Mouse (Mus musculus): Measurements from ENCODE around the gene Slc12a1.

Slc12a1 gene

DNA sequence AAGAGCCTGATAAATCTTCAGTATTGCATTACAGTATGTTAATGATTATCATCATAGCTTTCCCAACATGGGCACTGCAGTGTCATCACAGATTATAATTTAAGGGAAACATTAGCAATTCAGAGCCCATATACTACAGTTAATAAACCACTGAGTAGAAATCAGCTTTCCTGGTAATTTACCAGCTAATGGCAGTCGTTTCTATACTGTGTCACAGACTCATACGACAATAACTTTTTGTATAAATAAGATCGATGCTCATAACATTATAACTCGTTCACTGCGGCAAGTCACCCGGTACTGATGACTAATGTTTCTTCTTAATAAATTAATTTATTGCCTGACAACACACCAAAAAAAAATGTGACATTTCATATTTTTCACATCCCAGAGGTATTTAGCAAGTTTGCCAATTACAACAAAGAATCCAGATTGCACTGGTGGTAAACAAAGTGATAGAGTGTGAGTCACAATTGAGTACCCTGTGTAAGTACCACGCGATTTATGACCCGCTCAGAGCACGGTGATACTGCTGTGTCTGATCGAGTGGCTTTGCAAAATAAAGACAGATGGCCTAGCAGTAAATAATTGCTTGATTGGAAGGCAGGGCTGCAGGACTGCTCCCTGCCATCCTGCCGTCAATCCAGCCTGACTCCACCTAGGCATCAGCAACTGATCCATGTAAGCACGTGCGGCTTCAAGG is 56.7 kb downstream of the Slc12a1 start:
- DNase-seq (ENCODE audit: low spot score in 2 of 2), result no peak

DNA sequence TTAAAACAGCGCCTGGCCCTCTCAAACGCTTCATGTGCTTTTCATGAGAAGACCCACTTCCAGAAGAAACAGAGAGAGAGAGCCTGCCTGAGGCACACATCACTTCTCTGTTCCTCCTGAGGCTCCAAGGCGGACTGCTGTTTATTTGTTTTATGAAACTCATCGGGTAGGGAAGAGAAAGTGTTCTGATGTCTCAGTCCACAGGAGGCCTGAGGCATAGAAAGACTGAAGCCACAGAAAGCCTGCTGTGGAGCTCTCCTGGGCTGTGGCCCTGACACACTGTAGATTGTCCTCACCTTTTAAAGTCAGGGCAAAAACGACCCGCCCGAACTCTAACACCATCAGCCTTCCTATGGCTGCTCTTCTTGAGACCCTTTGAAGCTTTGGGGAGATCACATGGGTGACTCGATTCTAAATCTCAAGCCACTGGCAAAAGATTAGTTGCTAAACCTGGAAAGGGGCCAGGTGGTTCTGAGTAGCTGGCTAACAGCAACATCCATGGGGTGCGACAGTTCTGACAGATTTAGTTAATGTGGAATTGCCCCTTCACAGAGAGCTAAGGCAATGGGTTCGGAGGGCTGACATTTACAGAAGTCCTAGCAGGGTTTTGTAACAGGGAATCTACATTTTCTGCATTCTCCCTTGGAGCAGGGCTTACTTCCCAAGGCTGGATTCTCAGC is 59.7 kb downstream of the Slc12a1 start:
- no peak for DNase-seq (ENCODE audit: low spot score in 2 of 2)

GRCm38 (mm10) chr2:125214592-125214991 is 62.3 kb downstream of the Slc12a1 start:
- DNase-seq (ENCODE audit: low spot score in 2 of 2), result peak in 1 of 2 experiments; percentile 75

DNA sequence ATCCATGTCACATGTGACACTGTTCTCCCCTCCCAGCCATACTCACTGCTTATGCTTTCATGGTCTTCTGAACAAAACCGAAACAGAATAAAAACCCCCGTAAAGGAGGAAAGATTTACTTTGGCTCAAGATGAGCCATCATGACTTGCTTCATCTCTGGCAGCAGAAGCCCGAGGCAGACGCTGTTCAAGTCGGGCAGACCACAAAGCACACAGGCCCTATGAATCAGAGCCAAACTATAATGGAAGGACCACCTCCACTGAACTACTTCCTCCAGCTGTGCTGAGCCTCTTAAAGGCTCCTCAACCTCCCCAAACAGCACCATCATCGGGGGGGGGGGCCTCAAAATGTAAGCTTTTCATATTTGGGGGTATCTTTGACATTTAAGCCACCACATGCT is 65.0 kb downstream of the Slc12a1 start:
- no peak for DNase-seq (ENCODE audit: low spot score in 2 of 2)

DNA sequence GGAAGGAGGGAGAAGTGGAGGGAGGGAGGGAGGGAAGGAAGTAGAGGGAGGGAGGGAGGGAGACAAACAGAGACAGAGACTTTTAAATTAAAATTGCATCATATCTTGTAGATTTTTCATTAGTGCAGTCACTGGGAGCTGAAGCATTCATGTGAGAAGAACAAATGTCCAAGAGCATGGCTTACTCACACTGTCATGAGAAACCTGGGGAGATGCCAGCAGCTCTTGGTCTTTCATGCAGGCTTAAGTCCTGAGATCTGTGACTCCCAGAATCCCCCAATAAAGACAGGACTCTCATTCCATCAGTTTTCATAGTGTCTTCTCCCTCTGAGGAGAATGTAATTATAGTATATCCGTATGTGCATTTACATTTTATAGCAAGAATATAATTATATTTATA is 66.3 kb downstream of the Slc12a1 start:
- DNase-seq (ENCODE audit: low spot score in 2 of 2), result no peak

GRCm38 (mm10) chr2:125219268-125219667 is 67.0 kb downstream of the Slc12a1 start:
- DNase-seq (ENCODE audit: low spot score in 2 of 2), result no peak

DNA sequence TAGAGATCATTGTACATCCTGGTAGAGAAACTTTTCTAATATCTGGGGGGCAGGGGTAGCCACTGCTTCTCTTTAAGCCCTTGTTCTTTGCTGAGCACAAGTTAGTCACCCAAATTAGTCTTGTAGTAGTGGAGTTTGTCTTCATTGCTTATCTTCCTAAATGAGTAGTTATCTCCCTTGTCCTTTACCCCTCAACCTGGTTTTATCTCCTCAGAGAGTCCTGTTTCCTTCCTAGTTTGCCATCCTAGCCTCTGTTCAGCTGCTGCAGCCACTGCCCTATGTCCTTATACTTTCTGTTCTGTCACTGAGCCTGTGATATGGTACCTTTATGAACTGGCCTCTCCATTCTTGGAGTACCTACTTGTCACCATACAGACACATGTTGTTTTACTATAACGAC is 69.4 kb downstream of the Slc12a1 start:
- DNase-seq (ENCODE audit: low spot score in 2 of 2), result no peak

DNA sequence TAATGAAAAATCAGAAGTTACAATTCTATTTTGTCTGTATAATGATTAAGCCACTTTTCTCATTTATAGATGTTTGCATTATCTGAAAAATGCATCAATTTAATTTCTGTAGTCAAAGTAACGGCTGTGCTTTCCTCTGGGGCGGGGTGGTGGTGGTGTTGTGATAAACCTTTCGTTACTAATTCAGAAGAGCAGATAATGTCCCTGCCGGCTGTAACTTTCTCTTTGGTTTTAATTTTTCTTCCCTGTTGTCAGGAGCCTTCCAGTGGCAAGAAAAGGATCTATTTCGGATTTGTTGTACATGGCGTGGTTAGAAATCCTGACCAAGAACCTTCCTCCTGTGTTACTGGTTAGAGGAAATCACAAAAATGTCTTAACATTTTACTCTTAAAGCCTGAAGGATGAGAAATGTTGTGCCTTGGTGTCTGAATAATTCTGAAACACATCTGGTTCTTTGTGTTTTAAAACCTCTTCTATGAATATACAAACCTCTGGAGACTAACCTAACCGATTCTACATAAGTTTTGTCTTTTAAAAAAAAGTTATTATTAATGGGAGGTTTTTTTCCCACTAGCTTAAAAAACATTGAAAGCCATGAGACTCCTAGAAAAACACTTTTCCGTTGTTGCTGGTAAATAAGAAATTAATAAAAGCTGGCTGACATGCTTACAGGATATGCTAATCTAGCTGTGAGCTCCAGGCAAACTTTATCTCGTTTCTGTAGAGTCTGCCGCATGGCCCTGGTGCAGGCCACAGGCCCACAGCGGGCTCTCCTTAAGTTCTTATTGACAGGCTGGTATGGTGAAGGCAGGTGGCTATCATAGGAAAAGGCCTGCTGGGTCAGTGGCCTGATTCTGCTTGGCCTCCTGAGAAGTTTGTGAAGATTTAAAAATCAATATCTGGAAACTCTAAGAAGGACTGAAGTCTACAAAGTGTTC is 76.4 kb downstream of the Slc12a1 start:
- no peak for DNase-seq (ENCODE audit: low spot score in 2 of 2)

- DNase-seq (ENCODE audit: low spot score in 2 of 2), result no peak
These were observed 79.9 kb downstream of the Slc12a1 start for GRCm38 (mm10) chr2:125232183-125232582.

DNA sequence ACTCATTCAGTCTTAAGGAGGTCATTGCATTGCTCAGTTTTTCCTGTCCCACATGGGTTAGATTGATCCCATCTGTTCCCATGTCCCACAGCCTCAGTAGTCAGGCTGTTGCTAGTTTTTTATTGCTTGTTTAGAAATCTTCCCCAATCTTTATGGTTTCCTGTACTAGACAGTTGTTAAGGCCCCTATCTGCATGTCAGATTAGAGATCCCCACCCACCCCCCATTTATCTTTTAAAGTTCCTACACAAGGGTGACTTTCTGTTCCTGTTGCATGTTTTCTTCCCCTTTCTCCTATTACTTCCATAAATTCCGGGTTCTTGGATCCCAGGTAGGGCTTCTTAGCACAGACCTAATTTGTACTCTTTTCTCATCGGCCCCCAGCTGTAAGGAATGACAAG is 81.2 kb downstream of the Slc12a1 start:
- DNase-seq (ENCODE audit: low spot score in 2 of 2), result no peak

DNA sequence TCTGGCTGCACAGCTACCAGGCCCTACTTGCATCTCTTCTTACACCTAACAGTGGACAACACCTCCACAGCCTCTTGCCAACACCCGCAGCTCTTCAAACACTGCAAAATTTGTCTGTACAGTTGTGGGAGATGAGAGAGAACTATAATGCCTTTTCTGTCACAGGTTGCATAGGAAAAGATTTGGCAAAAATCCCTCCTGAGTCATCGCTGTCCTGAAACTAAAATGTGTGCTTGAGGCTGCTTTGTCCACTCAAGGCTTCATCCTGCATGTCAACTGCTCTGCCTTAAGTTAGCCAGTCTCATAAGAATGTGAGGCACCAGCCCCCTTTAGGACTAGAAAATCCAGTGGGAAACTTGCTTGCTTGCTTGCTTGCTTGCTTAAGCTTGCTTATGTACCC is 81.7 kb downstream of the Slc12a1 start:
- DNase-seq (ENCODE audit: low spot score in 2 of 2), result no peak

DNA sequence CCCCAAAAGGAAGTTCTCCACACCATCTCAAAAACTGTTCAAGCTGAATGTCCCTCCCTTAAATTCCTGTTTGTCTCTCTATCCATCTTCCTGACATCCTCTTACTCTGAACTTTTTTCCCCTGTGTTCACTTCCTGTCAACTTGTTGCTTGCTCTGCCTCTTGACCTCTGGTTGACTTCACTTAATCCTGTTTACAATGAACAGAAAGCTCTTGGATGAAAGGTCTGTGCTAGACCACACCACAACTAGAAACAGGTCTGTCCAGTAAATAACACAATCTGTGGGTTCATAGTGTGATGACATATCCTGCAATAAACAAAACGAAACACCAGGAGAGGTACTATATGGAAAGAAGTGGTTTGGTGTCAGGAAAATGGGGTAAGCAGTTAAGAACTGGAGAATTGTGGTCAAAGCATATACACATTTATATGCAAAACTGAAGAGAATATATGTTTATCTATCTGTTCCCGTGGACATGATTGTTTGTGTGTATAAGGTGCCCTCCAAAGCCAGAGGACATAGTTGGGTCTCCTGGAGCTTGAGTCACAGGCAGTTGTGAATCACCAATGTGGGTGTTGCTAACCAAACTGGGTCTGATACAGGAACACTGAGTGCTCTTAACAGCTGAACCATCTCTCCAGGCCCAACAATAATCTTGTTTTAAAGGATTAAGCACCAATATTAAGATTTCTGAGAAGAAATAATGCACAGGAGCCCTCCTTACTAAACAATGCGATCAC is 93.4 kb downstream of the Slc12a1 start:
- no peak for DNase-seq (ENCODE audit: low spot score in 2 of 2)

DNA sequence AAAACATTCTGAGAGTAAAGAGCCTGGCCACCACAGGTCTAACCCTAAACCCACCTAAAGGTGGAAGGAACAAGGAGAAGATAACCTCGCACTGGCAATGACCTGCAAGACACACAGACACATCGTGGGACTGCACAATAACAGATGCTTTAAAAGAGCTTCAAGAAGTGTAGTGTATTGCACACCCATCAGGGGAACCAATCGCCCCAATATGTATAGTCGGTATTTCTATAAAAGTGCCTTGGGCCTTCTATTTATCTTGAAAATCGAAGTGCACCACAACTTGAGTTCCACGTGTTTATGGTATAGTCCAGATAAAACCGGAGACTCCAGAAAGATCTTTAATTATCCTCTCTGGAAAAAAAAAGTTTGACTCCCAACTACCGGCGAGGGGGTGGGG is 94.4 kb downstream of the Slc12a1 start:
- no peak for DNase-seq (ENCODE audit: low spot score in 2 of 2)

GRCm38 (mm10) chr2:125247108-125247961 is 95.0 kb downstream of the Slc12a1 start, which contains the start of gene Dut:
Gene Dut, plus strand, starts transcription at chr2:125247190.
- peak; percentile 78 to 90 for DNase-seq (ENCODE audit: low spot score in 2 of 2)

- no peak for DNase-seq (ENCODE audit: low spot score in 2 of 2)
These were observed 95.6 kb downstream of the Slc12a1 start for GRCm38 (mm10) chr2:125247962-125248235.

DNA sequence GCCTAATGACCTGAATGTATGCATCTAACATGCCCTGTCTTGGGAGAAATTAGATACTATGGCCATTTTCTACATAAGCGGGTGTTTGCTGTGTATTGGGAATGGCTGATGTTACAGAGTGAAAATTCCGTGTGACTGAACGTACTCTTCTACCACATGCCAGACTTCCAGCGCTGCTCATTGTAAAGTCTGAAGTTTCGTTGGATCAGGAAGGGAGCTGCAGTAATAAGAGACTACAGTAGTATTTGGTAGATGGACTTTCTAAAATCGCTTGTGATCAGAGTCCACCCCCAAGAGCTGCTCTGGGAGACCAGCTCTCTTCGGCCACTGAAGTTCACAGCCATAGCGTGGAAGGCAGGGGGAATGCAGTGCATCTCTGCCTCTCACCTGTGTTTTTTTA is 96.0 kb downstream of the Slc12a1 start:
- DNase-seq (ENCODE audit: low spot score in 2 of 2), result no peak

DNA sequence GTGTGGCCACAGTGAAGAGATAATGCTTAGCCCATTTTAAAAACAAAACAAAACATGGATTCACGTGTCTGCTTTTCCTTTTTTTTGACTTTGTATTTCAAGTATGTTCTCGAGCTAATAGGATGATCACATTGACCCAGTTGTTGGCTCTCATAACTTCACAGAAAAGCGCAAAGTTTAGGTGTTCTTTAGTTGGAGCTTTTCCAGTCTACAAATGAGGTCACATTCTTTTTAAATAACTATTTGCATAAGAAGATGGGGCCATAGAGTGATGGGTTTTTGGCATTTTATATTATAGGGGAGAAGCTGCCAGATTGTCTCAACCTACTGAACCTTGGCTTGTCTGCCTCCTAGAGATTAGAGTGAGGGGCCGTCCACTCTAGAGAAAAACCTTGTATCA is 97.0 kb downstream of the Slc12a1 start:
- no peak for DNase-seq (ENCODE audit: low spot score in 2 of 2)

DNA sequence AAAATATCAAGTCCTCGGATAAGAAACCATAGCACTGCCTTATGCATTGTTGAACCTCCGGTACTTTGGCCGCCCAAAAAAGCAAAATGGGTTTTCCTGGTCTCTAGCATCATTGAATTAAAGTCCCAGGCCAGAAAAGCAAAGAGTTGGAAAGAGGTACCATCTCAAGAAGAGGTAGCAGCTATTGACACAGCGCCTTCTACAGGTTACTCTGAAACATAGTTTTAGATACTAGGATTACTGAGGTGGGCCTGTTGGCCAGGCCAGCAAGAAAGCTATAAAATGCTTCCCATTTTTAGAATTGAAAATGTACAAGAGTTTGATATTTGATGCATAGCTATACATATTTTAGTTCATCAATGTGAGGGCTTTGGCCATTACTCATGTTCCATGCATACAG is 97.6 kb downstream of the Slc12a1 start:
- DNase-seq (ENCODE audit: low spot score in 2 of 2), result no peak

- no peak for DNase-seq (ENCODE audit: low spot score in 2 of 2)
These were observed 99.5 kb downstream of the Slc12a1 start for GRCm38 (mm10) chr2:125251781-125252180.

DNA sequence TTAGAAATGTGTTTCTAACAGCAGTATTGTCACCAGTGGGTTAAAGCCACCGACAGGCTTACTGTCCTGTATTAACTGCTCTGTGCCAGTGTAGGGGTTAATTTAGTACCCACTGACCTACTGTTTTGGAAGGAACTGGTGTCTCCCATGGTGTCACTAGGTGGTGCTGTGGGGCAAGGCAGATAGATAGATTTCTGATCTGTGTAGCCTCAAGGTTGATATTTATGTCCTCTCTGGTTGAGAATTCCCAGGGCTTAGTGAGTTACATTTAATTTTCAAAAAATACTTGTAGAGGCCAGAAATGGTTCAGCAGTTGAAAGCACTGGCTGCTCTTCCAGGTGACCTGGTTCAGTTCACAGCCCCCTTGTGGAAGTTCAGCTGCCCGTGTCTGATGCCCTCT is 100.0 kb downstream of the Slc12a1 start:
- peak in 1 of 2 experiments; percentile 31 for DNase-seq (ENCODE audit: low spot score in 2 of 2)

- DNase-seq (ENCODE audit: low spot score in 2 of 2), result no peak
These were observed 101.4 kb downstream of the Slc12a1 start for GRCm38 (mm10) chr2:125253699-125254098.
